Mouse (Mus musculus): Measurements from ENCODE around the gene Obsl1.

Obsl1 gene

GRCm38 (mm10) chr1:75518427-75518826 is 12.2 kb upstream of the Obsl1 start:
- no peak for DNase-seq (ENCODE audit: low spot score in 2 of 2)

GRCm38 (mm10) chr1:75517984-75518383 is 11.7 kb upstream of the Obsl1 start:
- no peak for DNase-seq (ENCODE audit: low spot score in 2 of 2)

- DNase-seq (ENCODE audit: low spot score in 2 of 2) = no peak
Observed at GRCm38 (mm10) chr1:75516703-75517380, 10.6 kb upstream of the Obsl1 start.

GRCm38 (mm10) chr1:75512550-75512949 is 6.3 kb upstream of the Obsl1 start:
- DNase-seq (ENCODE audit: low spot score in 2 of 2) = no peak

GRCm38 (mm10) chr1:75511437-75512210 is 5.4 kb upstream of the Obsl1 start:
- no peak for DNase-seq (ENCODE audit: low spot score in 2 of 2)

GRCm38 (mm10) chr1:75510154-75510553 is 3.9 kb upstream of the Obsl1 start:
- DNase-seq (ENCODE audit: low spot score in 2 of 2) = no peak

- DNase-seq (ENCODE audit: low spot score in 2 of 2) = no peak
Observed at GRCm38 (mm10) chr1:75509586-75509985, 3.3 kb upstream of the Obsl1 start.

- no peak for DNase-seq (ENCODE audit: low spot score in 2 of 2)
Observed at GRCm38 (mm10) chr1:75507006-75507405, 754 bp upstream of the Obsl1 start, which contains the start of gene Inha. Gene Inha, plus strand, starts transcription at chr1:75507077.

- peak; percentile 66 to 69 for DNase-seq (ENCODE audit: low spot score in 2 of 2)
Observed at GRCm38 (mm10) chr1:75505159-75505955, 895 bp downstream of the Obsl1 start.

GRCm38 (mm10) chr1:75504256-75505045 is 1.8 kb downstream of the Obsl1 start:
- no peak for DNase-seq (ENCODE audit: low spot score in 2 of 2)

GRCm38 (mm10) chr1:75503651-75503980 is 2.6 kb downstream of the Obsl1 start:
- no peak for DNase-seq (ENCODE audit: low spot score in 2 of 2)

- no peak for DNase-seq (ENCODE audit: low spot score in 2 of 2)
Observed at GRCm38 (mm10) chr1:75502945-75503650, 3.2 kb downstream of the Obsl1 start.

- DNase-seq (ENCODE audit: low spot score in 2 of 2) = no peak
Observed at GRCm38 (mm10) chr1:75501905-75502304, 4.3 kb downstream of the Obsl1 start.

- DNase-seq (ENCODE audit: low spot score in 2 of 2) = no peak
Observed at GRCm38 (mm10) chr1:75499441-75499840, 6.8 kb downstream of the Obsl1 start.

GRCm38 (mm10) chr1:75498897-75499296 is 7.4 kb downstream of the Obsl1 start:
- DNase-seq (ENCODE audit: low spot score in 2 of 2) = no peak

- no peak for DNase-seq (ENCODE audit: low spot score in 2 of 2)
Observed at GRCm38 (mm10) chr1:75494878-75495548, 11.2 kb downstream of the Obsl1 start.

GRCm38 (mm10) chr1:75492579-75493170 is 13.6 kb downstream of the Obsl1 start:
- DNase-seq (ENCODE audit: low spot score in 2 of 2) = no peak

- DNase-seq (ENCODE audit: low spot score in 2 of 2) = no peak
Observed at GRCm38 (mm10) chr1:75490785-75491551, 15.3 kb downstream of the Obsl1 start.

All from frontal cortex, postnatal 25 days (tissue).